Mouse (Mus musculus) layer of hippocampus, adult 11-12 months (tissue): Measurements from ENCODE around the gene Gm37240.

ENCODE experiments used
- DNase-seq: peaks from one replicate; pipeline ENCODE4 v3.0.0; 2022; ENCODE audit warnings: low spot score

The Gm37240 gene

GRCm38 (mm10) chr3:85827283-85827682 is 60.0 kb downstream of the Gm37240 start:
- no peak for DNase-seq

- DNase-seq, result no peak
Observed at GRCm38 (mm10) chr3:85820839-85821548, 66.3 kb downstream of the Gm37240 start.

GRCm38 (mm10) chr3:85819319-85819718 is 68.0 kb downstream of the Gm37240 start:
- DNase-seq, result no peak

- DNase-seq, result no peak
Observed at GRCm38 (mm10) chr3:85817191-85817590, 70.1 kb downstream of the Gm37240 start, which contains the start of gene Fam160a1. Gene Fam160a1, minus strand, starts transcription at chr3:85817291.

- DNase-seq, result peak; percentile 14
Observed at GRCm38 (mm10) chr3:85814241-85814640, 73.1 kb downstream of the Gm37240 start.

GRCm38 (mm10) chr3:85813101-85814014 is 74.0 kb downstream of the Gm37240 start:
- no peak for DNase-seq

- no peak for DNase-seq
Observed at GRCm38 (mm10) chr3:85812010-85812409, 75.3 kb downstream of the Gm37240 start.

GRCm38 (mm10) chr3:85793166-85793565 is 94.2 kb downstream of the Gm37240 start:
- no peak for DNase-seq

- DNase-seq, result no peak
Observed at GRCm38 (mm10) chr3:85789748-85790147, 97.6 kb downstream of the Gm37240 start.

GRCm38 (mm10) chr3:85786501-85786900 is 100.8 kb downstream of the Gm37240 start:
- DNase-seq, result no peak

- no peak for DNase-seq
Observed at GRCm38 (mm10) chr3:85780906-85781305, 106.4 kb downstream of the Gm37240 start.

- DNase-seq, result no peak
Observed at GRCm38 (mm10) chr3:85780332-85780731, 107.0 kb downstream of the Gm37240 start.

GRCm38 (mm10) chr3:85777841-85778240 is 109.5 kb downstream of the Gm37240 start:
- DNase-seq, result no peak

GRCm38 (mm10) chr3:85777356-85777755 is 110.0 kb downstream of the Gm37240 start:
- no peak for DNase-seq

GRCm38 (mm10) chr3:85776707-85777106 is 110.6 kb downstream of the Gm37240 start:
- DNase-seq, result no peak

- no peak for DNase-seq
Observed at GRCm38 (mm10) chr3:85776126-85776525, 111.2 kb downstream of the Gm37240 start.

GRCm38 (mm10) chr3:85773886-85774285 is 113.4 kb downstream of the Gm37240 start:
- DNase-seq, result no peak

- DNase-seq, result peak; percentile 22
Observed at GRCm38 (mm10) chr3:85773425-85773824, 113.9 kb downstream of the Gm37240 start.

- DNase-seq, result no peak
Observed at GRCm38 (mm10) chr3:85764937-85765337, 122.4 kb downstream of the Gm37240 start.

GRCm38 (mm10) chr3:85764008-85764834 is 123.1 kb downstream of the Gm37240 start:
- no peak for DNase-seq

- no peak for DNase-seq
Observed at GRCm38 (mm10) chr3:85757944-85758343, 129.4 kb downstream of the Gm37240 start.

GRCm38 (mm10) chr3:85757435-85757834 is 129.9 kb downstream of the Gm37240 start:
- no peak for DNase-seq
